Mouse (Mus musculus) liver, embryonic 12.5 days (tissue): ENCODE results near the gene Unk. TPM values are rescaled to one million over a fixed set of nuclear protein-coding genes. Genes with fewer than 3 reads are reported as not detected.

Experiments used
- ATAC-seq: fragments of 200-750 bp; cut with Nextera tagmentation; 2 replicates; pipeline ENCODE4 v1.8.0; 2017; ENCODE audit warnings: moderate number of reproducible peaks, mild to moderate bottlenecking, moderate library complexity
- H3K27ac ChIP-seq: fragments of 300-500 bp; sonication (generic); 2 replicates; pipeline ENCODE4 v1.5.1; 2016; ENCODE audit warnings: mild to moderate bottlenecking
- H3K27me3 ChIP-seq: fragments of 300-500 bp; sonication (generic); replicated peaks from 2 replicates; pipeline ENCODE4 v1.6.1; 2016; ENCODE audit warnings: mild to moderate bottlenecking, moderate library complexity
- H3K36me3 ChIP-seq: fragments of 300-500 bp; sonication (generic); 2 replicates; pipeline ENCODE4 v1.6.1; 2016; ENCODE audit warnings: mild to moderate bottlenecking, moderate library complexity
- H3K4me1 ChIP-seq: fragments of 300-500 bp; sonication (generic); 2 replicates; pipeline ENCODE4 v1.6.1; 2016
- H3K4me2 ChIP-seq: fragments of 300-500 bp; sonication (generic); 2 replicates; pipeline ENCODE4 v1.6.1; 2016; ENCODE audit warnings: mild to moderate bottlenecking, moderate library complexity
- H3K4me3 ChIP-seq: fragments of 300-500 bp; sonication (generic); 2 replicates; pipeline ENCODE4 v1.5.1; 2016; ENCODE audit warnings: mild to moderate bottlenecking, moderate library complexity
- H3K9ac ChIP-seq: fragments of 300-500 bp; sonication (generic); 2 replicates; pipeline ENCODE4 v1.6.1; 2016; ENCODE audit warnings: mild to moderate bottlenecking, moderate library complexity
- H3K9me3 ChIP-seq: fragments of 300-500 bp; sonication (generic); replicated peaks from 2 replicates; pipeline ENCODE4 v1.6.1; 2016; ENCODE audit warnings: mild to moderate bottlenecking, moderate library complexity
- WGBS: fragments of 180-500 bp; shearing (Covaris S2); methylation state at CpG from one replicate; pipeline ENCODE4 v1.1.7; 2016; ENCODE audit not compliant: insufficient replicate concordance; 5-methylcytosine and 5-hydroxymethylcytosine counted together
- polyA plus RNA-seq: library from polyadenylated mRNA; unstranded; fragments of >200 nt; fragmentation: Nextera tagmentation; extraction: Ambion mirVana; gene quantifications from 2 replicates; pipeline ENCODE4 v1.2.1, GENCODE M21; 2016

The Unk gene
- polyA plus RNA-seq, 1 experiment from 2014 or later, result 18.7 TPM

DNA sequence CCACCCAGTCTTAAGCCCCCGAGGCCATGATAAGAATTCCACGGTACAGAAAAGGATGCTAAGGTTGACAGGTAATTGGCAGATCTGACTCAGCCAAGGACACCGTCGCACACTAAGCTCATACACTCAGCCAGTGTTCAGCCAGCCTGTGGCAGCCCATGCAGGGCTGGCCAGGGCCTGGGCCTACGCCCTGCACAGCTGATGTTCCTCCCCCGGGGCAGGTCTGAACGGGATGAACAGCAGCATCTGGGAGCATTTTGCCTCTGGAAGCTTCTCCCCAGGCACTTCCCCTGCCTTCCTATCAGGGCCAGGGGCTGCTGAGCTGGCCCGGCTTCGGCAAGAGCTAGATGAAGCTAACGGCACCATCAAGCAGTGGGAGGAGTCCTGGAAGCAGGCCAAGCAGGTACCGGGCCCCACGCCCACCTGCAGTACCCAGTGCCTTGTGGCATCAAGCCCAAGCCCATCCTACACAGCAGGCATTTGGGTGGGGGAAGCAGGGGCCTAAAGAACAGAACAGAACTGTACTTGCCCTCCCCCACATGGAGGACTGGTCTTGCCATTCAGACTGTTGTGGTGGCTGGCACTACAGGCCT, 28.0 kb downstream of the Unk start:
- H3K9me3 ChIP-seq, result no peaks in the 10 kb centered on the region
- 75% methylated on average over 12 of the region's 12 CpGs for WGBS
- H3K27me3 ChIP-seq, result no peaks in the 10 kb centered on the region
- H3K4me1 ChIP-seq, result peaks cover 54% of the 10 kb centered on the region
- H3K4me3 ChIP-seq, result no peak overlapping the region
- no peak for ATAC-seq
- peak overlapping the region; percentile 39 for H3K4me2 ChIP-seq
- H3K36me3 ChIP-seq, result peaks cover 99% of the 10 kb centered on the region
- H3K27ac ChIP-seq, result peak overlapping the region; percentile 78; the same call in 1 of the 2 replicates
- peak overlapping the region; percentile 54; the same call in 1 of the 2 replicates for H3K9ac ChIP-seq

DNA sequence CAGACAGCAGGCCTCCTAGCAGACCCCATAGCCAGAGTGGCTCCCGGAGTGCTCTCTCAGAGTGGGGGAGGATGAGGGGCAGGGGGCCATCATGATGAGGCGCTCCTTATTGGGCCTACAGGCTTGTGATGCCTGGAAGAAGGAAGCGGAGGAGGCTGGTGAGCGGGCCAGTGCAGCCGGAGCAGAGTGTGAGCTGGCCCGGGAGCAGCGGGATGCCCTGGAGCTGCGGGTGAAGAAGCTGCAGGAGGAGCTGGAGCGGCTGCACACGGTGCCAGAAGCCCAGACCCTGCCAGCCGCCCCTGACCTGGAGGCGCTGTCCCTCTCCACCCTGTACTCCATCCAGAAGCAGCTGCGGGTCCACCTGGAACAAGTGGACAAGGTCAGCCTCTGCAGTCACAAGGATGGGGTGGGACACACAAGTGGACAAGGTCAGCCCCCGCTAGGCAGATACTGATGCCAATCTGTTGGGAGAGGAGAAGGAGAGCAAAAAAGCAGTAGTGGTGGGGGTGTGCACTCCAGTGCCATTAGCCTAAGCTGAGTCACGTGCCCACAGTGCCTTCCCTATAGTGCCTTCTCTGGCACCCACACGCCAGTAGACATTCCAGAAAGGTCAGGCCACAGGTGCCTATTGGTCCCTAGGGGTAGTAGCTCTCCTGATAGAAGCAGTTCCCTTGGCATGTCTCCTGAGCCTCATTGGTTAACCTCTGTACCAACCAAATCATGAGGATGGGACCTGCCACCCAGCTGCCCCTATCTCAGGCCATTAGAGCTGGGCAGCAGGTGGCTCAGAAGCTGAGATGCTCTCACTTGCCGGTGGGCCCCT, 29.0 kb downstream of the Unk start:
- H3K4me3 ChIP-seq, result no peak overlapping the region
- WGBS, result 91% methylated on average over 17 of the region's 17 CpGs
- H3K36me3 ChIP-seq, result peaks cover 99% of the 10 kb centered on the region
- no peak for ATAC-seq
- no peak overlapping the region for H3K27ac ChIP-seq
- peaks cover 45% of the 10 kb centered on the region for H3K4me1 ChIP-seq
- H3K4me2 ChIP-seq, result no peak overlapping the region
- H3K9ac ChIP-seq, result no peak overlapping the region
- no peaks in the 10 kb centered on the region for H3K9me3 ChIP-seq
- H3K27me3 ChIP-seq, result no peaks in the 10 kb centered on the region

DNA sequence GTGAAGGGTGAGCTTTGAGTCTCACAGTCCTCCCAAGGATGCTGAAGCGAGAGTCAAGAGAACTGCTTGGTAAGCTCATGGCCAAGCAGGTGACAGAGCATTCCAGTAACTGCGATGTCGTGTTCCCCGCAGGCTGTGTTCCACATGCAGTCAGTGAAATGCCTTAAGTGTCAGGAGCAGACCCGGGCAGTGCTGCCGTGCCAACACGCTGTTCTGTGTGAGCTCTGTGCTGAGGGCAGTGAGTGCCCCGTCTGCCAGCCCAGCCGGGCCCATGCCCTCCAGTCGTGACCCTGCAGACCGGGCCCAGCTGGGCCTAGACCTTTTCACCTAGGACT, 29.5 kb downstream of the Unk start:
- H3K36me3 ChIP-seq, result peaks cover 99% of the 10 kb centered on the region
- no peaks in the 10 kb centered on the region for H3K27me3 ChIP-seq
- H3K9me3 ChIP-seq, result no peaks in the 10 kb centered on the region
- H3K4me2 ChIP-seq, result no peak overlapping the region
- no peak overlapping the region for H3K9ac ChIP-seq
- no peak for ATAC-seq
- no peak overlapping the region for H3K27ac ChIP-seq
- H3K4me1 ChIP-seq, result peaks cover 44% of the 10 kb centered on the region
- H3K4me3 ChIP-seq, result no peak overlapping the region
- WGBS, result 91% methylated on average over 11 of the region's 11 CpGs

DNA sequence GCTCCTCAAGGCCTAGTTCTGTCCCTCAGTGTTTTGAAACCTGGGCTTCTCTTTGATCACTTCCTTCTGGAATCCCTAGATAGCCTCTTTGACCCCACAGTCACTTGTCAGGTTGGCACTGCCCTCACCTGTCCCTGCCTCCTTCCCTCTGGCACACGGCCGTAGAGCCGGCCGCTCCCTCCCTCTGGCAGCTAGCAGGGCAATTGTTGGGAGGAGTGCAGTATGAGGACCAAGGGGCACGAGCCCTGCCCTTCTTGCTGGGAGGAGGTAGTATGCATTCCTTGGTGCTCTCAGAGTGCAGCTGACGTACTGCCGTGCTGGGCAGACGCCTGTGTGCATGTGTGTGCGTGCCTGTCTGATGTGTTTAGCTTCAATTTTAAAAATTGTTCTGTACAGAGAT, 30.5 kb downstream of the Unk start:
- Histone ChIP-seq H3K36me3 (peaks cover 99% of the 10 kb centered on the region), H3K4me3 (no peak overlapping the region), H3K9ac (no peak overlapping the region), H3K27ac (0 out of 2 replicates have a peak overlapping the region, but pooled peaks have one; percentile 17), H3K4me2 (no peak overlapping the region), H3K4me1 (peaks cover 34% of the 10 kb centered on the region), H3K27me3 (no peaks in the 10 kb centered on the region), H3K9me3 (no peaks in the 10 kb centered on the region)
- ATAC-seq, result no peak
- 83% methylated on average over 9 of the region's 9 CpGs for WGBS

DNA sequence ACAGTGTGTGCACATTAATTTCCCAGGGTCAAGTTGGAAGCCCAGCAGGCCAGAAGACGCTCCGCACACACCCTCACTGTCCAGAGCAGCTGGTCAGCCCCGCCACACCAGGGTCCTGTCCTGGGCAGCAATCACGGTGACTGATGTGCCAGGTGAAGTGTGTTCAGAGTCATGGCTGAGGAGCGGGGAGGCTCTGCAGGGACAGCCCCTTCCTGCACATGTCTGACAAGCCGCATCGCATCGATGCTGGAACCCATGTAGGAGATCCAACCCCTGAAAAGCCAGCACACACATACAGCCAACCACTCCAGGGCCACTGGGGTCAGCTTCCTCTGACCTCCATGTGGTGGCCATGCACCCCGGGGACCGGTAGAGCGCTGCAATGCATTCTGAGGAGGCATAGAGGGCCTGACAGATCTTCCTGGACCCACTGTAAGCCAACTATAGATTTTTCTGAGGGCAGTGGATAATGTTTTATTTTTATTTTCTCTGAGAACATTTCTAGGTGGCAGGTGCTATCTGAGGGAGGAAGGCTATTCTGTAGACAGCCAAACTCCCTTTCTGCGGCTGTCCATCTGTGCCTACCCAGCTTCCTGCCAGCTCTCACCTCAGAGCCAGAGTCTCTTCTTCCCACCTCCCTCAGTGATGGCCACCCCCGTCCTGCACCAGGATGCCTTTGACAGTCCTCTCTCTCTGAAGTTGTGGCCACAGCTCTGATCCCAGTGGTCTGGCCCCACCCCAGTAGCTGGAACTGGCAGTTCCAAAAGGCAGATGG, 31.7 kb downstream of the Unk start:
- no peak for ATAC-seq
- Histone ChIP-seq H3K4me1 (peaks cover 23% of the 10 kb centered on the region), H3K9me3 (no peaks in the 10 kb centered on the region), H3K4me2 (no peak overlapping the region), H3K27ac (no peak overlapping the region), H3K27me3 (no peaks in the 10 kb centered on the region), H3K4me3 (no peak overlapping the region), H3K9ac (no peak overlapping the region), H3K36me3 (peaks cover 98% of the 10 kb centered on the region)
- WGBS, result 83% methylated on average over 13 of the region's 13 CpGs

DNA sequence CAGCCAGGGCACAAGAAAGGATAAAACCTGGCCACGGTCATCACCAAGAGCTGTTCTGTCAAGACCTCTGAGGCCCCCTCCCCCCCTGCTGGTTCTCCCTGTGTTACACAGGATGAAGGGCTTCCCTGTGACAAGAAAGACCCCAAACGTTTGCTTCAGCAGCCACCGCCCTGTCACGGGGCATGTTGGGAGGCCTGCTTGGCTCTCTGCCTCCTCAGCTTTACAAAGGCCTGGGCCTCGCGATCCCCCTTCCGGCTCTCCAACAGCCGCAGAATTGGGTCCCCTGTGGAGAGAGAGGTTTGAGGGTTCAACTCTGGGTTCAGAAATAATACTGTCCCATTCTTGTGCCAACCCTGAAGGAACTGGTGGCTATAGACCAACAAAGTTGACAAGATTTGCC, 32.4 kb downstream of the Unk start:
- no peak for ATAC-seq
- no peak overlapping the region for H3K4me2 ChIP-seq
- H3K27me3 ChIP-seq, result no peaks in the 10 kb centered on the region
- no peaks in the 10 kb centered on the region for H3K9me3 ChIP-seq
- no peak overlapping the region for H3K4me3 ChIP-seq
- H3K9ac ChIP-seq, result no peak overlapping the region
- H3K4me1 ChIP-seq, result peaks cover 22% of the 10 kb centered on the region
- H3K36me3 ChIP-seq, result peaks cover 98% of the 10 kb centered on the region
- WGBS, result 77% methylated on average over 8 of the region's 8 CpGs
- H3K27ac ChIP-seq, result no peak overlapping the region

DNA sequence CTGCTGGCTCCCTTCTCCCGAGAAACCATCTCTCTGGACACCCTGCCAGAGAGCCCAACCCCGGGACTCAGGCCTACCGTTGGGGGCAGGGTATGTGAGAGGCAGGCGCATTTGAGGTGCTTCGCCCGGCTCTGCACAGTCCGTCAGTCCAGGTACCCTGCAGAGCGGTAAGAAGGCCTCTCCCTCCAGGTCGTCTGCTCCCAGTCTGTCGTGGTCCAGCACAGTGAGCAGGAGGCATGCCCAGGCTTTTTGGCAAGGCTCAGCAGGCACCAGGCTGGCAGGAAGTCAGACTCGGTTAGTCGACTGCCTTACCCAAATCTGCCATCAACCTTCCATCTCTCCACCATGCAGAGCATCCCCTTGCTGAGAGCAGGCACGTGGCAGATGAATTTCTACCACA, 33.4 kb downstream of the Unk start:
- no peak overlapping the region for H3K4me3 ChIP-seq
- H3K4me1 ChIP-seq, result peaks cover 12% of the 10 kb centered on the region
- no peak overlapping the region for H3K9ac ChIP-seq
- no peak overlapping the region for H3K4me2 ChIP-seq
- peaks cover 98% of the 10 kb centered on the region for H3K36me3 ChIP-seq
- no peak for ATAC-seq
- no peak overlapping the region for H3K27ac ChIP-seq
- no peaks in the 10 kb centered on the region for H3K27me3 ChIP-seq
- 78% methylated on average over 13 of the region's 13 CpGs for WGBS
- H3K9me3 ChIP-seq, result no peaks in the 10 kb centered on the region

DNA sequence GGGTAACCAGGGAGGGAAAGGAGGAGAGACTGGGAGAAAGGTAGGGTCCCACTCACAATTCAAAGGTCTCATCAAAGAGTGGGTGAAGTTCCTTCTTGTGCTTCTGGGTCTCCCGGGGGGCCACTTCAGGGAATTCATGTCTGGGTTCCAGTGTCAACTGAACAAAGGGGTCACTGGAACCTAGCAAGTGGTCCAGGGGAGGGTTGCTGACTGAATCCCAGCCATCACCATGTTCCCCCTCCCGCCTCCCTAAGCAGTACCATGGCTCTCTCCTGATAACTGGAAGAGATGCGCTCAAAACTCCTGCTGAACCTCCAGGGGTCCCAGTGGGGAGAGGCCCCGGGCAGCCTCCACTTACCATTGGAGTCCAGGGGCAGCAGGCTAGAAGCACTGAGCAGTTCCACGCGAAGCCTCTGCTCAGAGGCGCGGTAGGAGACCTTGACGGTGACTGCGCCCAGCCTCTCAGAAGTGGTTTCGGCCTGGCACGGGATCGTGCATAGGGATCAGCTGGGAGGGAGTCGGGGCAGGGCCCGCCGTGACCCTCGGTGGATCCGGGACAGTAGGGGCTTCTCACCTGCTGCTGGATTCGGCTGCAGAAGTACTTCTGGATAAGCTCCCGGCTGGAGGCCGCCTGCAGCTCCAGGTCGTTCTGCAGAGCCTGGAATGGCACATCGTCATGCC, 34.2 kb downstream of the Unk start:
- no peaks in the 10 kb centered on the region for H3K27me3 ChIP-seq
- H3K9ac ChIP-seq, result 0 out of 2 replicates have a peak overlapping the region, but pooled peaks have one; percentile 9
- no peak overlapping the region for H3K4me2 ChIP-seq
- no peak for ATAC-seq
- peaks cover 98% of the 10 kb centered on the region for H3K36me3 ChIP-seq
- H3K4me1 ChIP-seq, result peaks cover 8% of the 10 kb centered on the region
- H3K9me3 ChIP-seq, result no peaks in the 10 kb centered on the region
- WGBS, result 79% methylated on average over 23 of the region's 23 CpGs
- H3K27ac ChIP-seq, result no peak overlapping the region
- no peak overlapping the region for H3K4me3 ChIP-seq

DNA sequence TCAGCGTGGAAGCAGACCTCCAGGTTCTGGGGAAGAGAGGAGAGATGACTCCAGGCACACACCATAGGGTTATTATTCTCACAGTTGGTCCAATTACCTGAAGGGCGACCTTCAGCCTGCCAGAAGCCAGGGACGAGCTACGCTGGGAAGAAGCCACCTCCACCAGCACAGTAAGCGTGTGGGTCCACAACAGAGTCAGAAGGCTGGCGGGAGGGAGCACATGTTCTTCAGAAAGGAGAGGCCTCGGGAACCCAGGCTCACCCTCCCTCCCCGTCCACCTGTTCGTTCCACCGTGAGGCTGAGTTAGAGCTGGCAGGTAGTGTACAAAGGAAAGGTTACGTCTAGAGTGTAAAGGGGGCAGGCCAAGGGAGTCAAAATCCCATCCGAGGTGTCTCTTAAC, 35.2 kb downstream of the Unk start:
- no peaks in the 10 kb centered on the region for H3K9me3 ChIP-seq
- H3K27me3 ChIP-seq, result no peaks in the 10 kb centered on the region

DNA sequence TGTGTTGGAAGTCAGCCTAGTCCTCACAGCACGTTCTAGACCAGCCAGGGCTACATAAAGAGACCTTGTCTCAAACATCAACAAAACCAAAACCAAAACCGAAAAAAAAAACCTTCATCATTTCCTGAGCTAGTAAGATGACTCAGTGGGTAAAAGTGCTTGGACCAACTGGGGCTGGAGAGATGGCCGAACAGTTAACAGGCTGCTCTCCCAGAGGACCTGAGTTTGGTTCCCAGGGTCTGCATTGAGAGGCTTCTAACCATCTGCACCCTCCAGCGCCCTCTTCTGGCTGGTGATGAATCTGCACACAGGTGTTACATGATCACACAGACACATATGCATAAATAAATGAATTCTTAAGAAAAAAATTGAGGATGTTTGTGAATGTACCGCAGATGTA, 41.4 kb downstream of the Unk start:
- peaks cover 68% of the 10 kb centered on the region for H3K36me3 ChIP-seq

More for the DNA sequence above, 35.2 kb downstream of the Unk start:
- H3K4me1 ChIP-seq, result peaks cover 8% of the 10 kb centered on the region
- no peak overlapping the region for H3K27ac ChIP-seq
- H3K4me2 ChIP-seq, result no peak overlapping the region
- no peak overlapping the region for H3K4me3 ChIP-seq
- WGBS, result 83% methylated on average over 12 of the region's 12 CpGs
- H3K9ac ChIP-seq, result no peak overlapping the region
- ATAC-seq, result no peak
- peaks cover 98% of the 10 kb centered on the region for H3K36me3 ChIP-seq

DNA sequence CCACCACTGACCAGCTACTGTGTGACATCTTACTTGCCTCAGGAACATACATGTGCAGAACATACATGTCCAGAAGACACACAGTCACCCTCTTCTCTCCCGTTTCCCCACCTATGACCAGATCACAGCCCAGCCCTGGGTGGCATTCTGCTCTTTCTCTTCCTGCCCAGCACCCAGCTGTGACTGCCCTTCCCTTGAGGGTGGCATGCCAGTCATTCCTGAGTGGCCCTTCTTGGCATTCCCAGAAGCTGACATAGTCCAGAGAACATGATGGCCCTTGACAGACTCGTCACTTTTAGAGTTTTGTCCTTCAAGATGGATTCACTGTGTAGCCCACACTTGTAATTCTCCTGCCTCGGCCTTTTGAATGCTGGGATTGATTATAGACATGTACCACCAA, 42.5 kb downstream of the Unk start:
- 82% methylated on average over 3 of the region's 3 CpGs for whole genome bisulfite sequencing
- H3K4me1 ChIP-seq, result peaks cover 44% of the 10 kb centered on the region
- no peak overlapping the region for H3K4me3 ChIP-seq
- no peak for ATAC-seq
- H3K9ac ChIP-seq, result no peak overlapping the region
- H3K27me3 ChIP-seq, result no peaks in the 10 kb centered on the region
- no peak overlapping the region for H3K27ac ChIP-seq
- H3K9me3 ChIP-seq, result no peaks in the 10 kb centered on the region
- peaks cover 57% of the 10 kb centered on the region for H3K36me3 ChIP-seq
- H3K4me2 ChIP-seq, result no peak overlapping the region

More for the DNA sequence above, 41.4 kb downstream of the Unk start:
- Histone ChIP-seq H3K4me1 (peaks cover 40% of the 10 kb centered on the region), H3K27ac (no peak overlapping the region), H3K9ac (no peak overlapping the region), H3K9me3 (no peaks in the 10 kb centered on the region), H3K27me3 (no peaks in the 10 kb centered on the region), H3K4me3 (no peak overlapping the region), H3K4me2 (no peak overlapping the region)
- WGBS, result 38% methylated on average over 5 of the region's 5 CpGs
- ATAC-seq, result no peak
